Mouse (Mus musculus) lung, postnatal 0 days (tissue): Measurements from ENCODE around the gene Adamtsl4.

Experiments
- CTCF ChIP-seq: IDR thresholded peaks from 2 replicates; pipeline ENCODE4 v1.5.1; 2016; ENCODE audit warnings: antibody characterized with exemption, mild to moderate bottlenecking
- EP300 ChIP-seq: IDR thresholded peaks from 2 replicates; pipeline ENCODE4 v1.6.1; 2016; ENCODE audit warnings: antibody characterized with exemption, mild to moderate bottlenecking, control low read depth

DNA sequence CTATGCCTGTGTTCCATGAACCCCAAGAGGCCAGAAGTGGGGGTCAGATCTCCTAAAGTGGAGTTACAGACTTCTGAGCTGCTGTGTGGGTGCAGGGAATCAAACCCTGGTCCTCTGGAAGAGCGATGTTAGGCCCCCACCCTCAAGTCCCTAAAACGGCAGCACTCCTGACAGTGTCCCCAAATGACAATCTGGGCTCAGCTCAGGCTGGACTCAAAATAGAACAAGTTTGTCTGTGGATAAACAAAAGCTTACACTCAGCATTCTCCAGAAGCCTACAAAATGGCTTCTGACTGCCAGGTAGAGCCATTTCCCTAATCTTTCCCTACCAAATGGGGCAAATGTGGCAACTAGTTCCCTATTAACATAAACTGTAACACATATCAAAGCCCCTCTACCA, 13.4 kb upstream of the Adamtsl4 start:
- TF ChIP-seq CTCF (no peak), EP300 (no peak)
